Mouse (Mus musculus) lung, embryonic 15.5 days (tissue): ENCODE results near the gene Nell2. TPM values are rescaled to one million over a fixed set of nuclear protein-coding genes. Genes with fewer than 3 reads are reported as not detected.

Experiments
- ATAC-seq: fragments of 200-750 bp; cut with Nextera tagmentation; 2 replicates; pipeline ENCODE4 v1.8.0; 2017; ENCODE audit warnings: moderate number of reproducible peaks, borderline replicate concordance; ENCODE audit not compliant: low FRiP score, low TSS enrichment; ENCODE audit errors: extremely low read depth
- H3K27ac ChIP-seq: fragments of 300-500 bp; sonication (generic); 2 replicates; pipeline ENCODE4 v1.5.1; 2015; ENCODE audit warnings: moderate library complexity, mild to moderate bottlenecking, inconsistent platforms
- H3K27me3 ChIP-seq: fragments of 300-500 bp; sonication (generic); 2 replicates; pipeline ENCODE4 v1.6.1; 2015; ENCODE audit warnings: inconsistent platforms
- H3K36me3 ChIP-seq: fragments of 300-500 bp; sonication (generic); 2 replicates; pipeline ENCODE4 v1.6.1; 2015; ENCODE audit warnings: inconsistent platforms
- H3K4me1 ChIP-seq: fragments of 300-500 bp; sonication (generic); 2 replicates; pipeline ENCODE4 v1.6.1; 2015; ENCODE audit warnings: inconsistent platforms
- H3K4me2 ChIP-seq: fragments of 300-500 bp; sonication (generic); 2 replicates; pipeline ENCODE4 v1.6.1; 2015; ENCODE audit warnings: inconsistent platforms, mild to moderate bottlenecking, moderate library complexity
- H3K4me3 ChIP-seq: fragments of 300-500 bp; sonication (generic); 2 replicates; pipeline ENCODE4 v1.5.1; 2015; ENCODE audit warnings: mild to moderate bottlenecking, inconsistent platforms
- H3K9ac ChIP-seq: fragments of 300-500 bp; sonication (generic); 2 replicates; pipeline ENCODE4 v1.6.1; 2015; ENCODE audit warnings: inconsistent platforms
- H3K9me3 ChIP-seq: fragments of 300-500 bp; sonication (generic); 2 replicates; pipeline ENCODE4 v1.6.1; 2016; ENCODE audit warnings: inconsistent platforms
- WGBS: fragments of 180-500 bp; shearing (Covaris S2); methylation state at CpG from one replicate; pipeline ENCODE4 v1.1.7; 2015; 5-methylcytosine and 5-hydroxymethylcytosine counted together
- polyA plus RNA-seq: library from polyadenylated mRNA; unstranded; fragments of >200 nt; fragmentation: Nextera tagmentation; extraction: Ambion mirVana; gene quantifications from 2 replicates; pipeline ENCODE4 v1.2.1, GENCODE M21; 2015

The Nell2 gene
- polyA plus RNA-seq, 1 experiment from 2014 or later: 1.8 TPM

GRCm38 (mm10) chr15:95210551-95210950 lies 317.8 kb downstream of the Nell2 start:
- WGBS: 74% methylated on average over 4 of the region's 4 CpGs
- no peak overlapping the region for H3K9ac ChIP-seq
- H3K4me2 ChIP-seq: no peak overlapping the region
- no peak overlapping the region for H3K4me3 ChIP-seq
- no peaks in the 10 kb centered on the region for H3K4me1 ChIP-seq
- ATAC-seq: no peak
- H3K36me3 ChIP-seq: no peaks in the 10 kb centered on the region
- H3K27me3 ChIP-seq: no peaks in the 10 kb centered on the region
- H3K27ac ChIP-seq: no peak overlapping the region
- no peaks in the 10 kb centered on the region for H3K9me3 ChIP-seq

DNA sequence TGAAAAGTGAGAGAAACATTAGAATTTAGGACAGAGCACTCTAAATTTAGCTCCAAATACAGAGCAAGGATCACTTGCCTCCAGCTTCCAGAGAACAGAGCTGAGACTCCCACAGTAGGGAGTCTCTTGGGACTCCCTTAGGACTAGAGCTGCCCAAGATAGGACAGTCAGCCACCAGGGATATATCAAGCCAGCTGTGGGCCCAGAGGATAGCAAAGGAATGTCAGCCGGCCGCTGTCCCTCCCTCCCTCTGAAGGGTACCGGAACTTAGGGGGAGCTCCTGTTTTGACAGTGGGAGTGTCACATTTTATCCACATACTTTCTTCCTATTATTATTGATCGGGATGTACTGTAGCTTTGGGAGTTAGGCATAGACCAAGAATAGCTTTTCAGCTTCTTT lies 319.2 kb downstream of the Nell2 start:
- Histone ChIP-seq H3K36me3 (no peaks in the 10 kb centered on the region), H3K27ac (no peak overlapping the region), H3K4me2 (no peak overlapping the region), H3K4me1 (no peaks in the 10 kb centered on the region), H3K4me3 (no peak overlapping the region), H3K9ac (no peak overlapping the region), H3K9me3 (no peaks in the 10 kb centered on the region), H3K27me3 (no peaks in the 10 kb centered on the region)
- ATAC-seq: no peak
- 65% methylated on average over 4 of the region's 4 CpGs for WGBS

GRCm38 (mm10) chr15:95193661-95194280 lies 334.6 kb downstream of the Nell2 start:
- 50% methylated on average over 9 of the region's 9 CpGs for WGBS
- no peaks in the 10 kb centered on the region for H3K36me3 ChIP-seq
- H3K9ac ChIP-seq: no peak overlapping the region
- H3K27ac ChIP-seq: no peak overlapping the region
- no peaks in the 10 kb centered on the region for H3K4me1 ChIP-seq
- H3K27me3 ChIP-seq: no peaks in the 10 kb centered on the region
- no peaks in the 10 kb centered on the region for H3K9me3 ChIP-seq
- ATAC-seq: no peak
- no peak overlapping the region for H3K4me2 ChIP-seq
- H3K4me3 ChIP-seq: no peak overlapping the region

- no peak for ATAC-seq
- no peak overlapping the region for H3K9ac ChIP-seq
- H3K27me3 ChIP-seq: no peaks in the 10 kb centered on the region
- no peak overlapping the region for H3K4me2 ChIP-seq
- H3K4me1 ChIP-seq: no peaks in the 10 kb centered on the region
- H3K36me3 ChIP-seq: no peaks in the 10 kb centered on the region
- 77% methylated on average over 8 of the region's 8 CpGs for WGBS
- no peaks in the 10 kb centered on the region for H3K9me3 ChIP-seq
- H3K4me3 ChIP-seq: no peak overlapping the region
- H3K27ac ChIP-seq: no peak overlapping the region
These were observed 335.4 kb downstream of the Nell2 start for GRCm38 (mm10) chr15:95192951-95193350.

DNA sequence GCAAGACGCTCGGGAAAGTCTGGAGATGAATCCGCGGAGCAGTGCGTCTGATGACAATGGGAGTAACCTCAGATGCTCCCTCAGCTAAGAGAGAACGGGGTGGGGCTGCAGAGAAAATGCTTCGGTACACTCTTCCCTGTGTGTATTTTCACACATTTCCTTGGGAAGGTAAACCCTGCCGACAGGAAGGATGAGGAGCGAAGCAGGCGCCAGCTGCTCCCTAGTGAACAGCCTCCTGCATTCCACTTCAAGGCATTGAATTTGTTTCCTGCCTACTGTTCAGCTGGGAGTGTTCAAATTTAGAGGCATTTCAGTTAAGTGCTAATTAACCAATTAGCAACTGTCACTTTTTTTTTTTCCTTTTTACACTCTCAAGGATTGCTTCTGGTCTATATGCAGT lies 342.1 kb downstream of the Nell2 start:
- Histone ChIP-seq H3K4me3 (no peak overlapping the region), H3K27ac (no peak overlapping the region), H3K27me3 (no peaks in the 10 kb centered on the region), H3K4me1 (no peaks in the 10 kb centered on the region), H3K9ac (no peak overlapping the region), H3K4me2 (no peak overlapping the region), H3K9me3 (no peaks in the 10 kb centered on the region), H3K36me3 (no peaks in the 10 kb centered on the region)
- no peak for ATAC-seq
- 40% methylated on average over 10 of the region's 10 CpGs for WGBS

- Histone ChIP-seq H3K4me3 (no peak overlapping the region), H3K4me1 (no peaks in the 10 kb centered on the region), H3K4me2 (no peak overlapping the region), H3K9ac (no peak overlapping the region), H3K27me3 (no peaks in the 10 kb centered on the region), H3K27ac (no peak overlapping the region), H3K9me3 (no peaks in the 10 kb centered on the region), H3K36me3 (no peaks in the 10 kb centered on the region)
- 40% methylated on average over 9 of the region's 9 CpGs for WGBS
- no peak for ATAC-seq
These were observed 342.9 kb downstream of the Nell2 start for GRCm38 (mm10) chr15:95185419-95185818.

DNA sequence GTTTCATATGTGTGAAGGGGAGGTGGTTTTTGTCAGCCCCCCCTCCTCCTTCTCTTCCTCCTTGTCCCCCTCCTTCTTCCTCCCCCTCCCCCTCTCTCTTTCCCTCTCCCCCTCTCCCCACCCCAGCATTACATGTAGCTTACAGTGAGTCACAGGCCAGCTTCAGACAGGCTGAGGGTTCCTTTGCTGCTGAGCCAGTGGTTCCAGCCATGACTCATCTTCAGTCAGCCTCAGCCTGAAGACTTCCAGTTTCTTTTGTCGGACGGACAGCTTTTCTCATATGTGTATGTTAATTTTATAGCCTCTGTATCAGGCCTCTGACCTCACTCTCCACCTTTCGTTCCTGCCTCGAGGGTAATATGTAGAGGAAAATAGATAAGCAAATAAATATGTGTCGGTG lies 344.9 kb downstream of the Nell2 start:
- Histone ChIP-seq H3K4me1 (no peaks in the 10 kb centered on the region), H3K27me3 (no peaks in the 10 kb centered on the region), H3K9me3 (no peaks in the 10 kb centered on the region), H3K4me2 (no peak overlapping the region), H3K9ac (no peak overlapping the region), H3K27ac (no peak overlapping the region), H3K36me3 (no peaks in the 10 kb centered on the region), H3K4me3 (no peak overlapping the region)
- no peak for ATAC-seq
- WGBS: 38% methylated on average over 5 of the region's 5 CpGs

GRCm38 (mm10) chr15:95156828-95157227 lies 371.5 kb downstream of the Nell2 start:
- Histone ChIP-seq H3K4me3 (no peak overlapping the region), H3K4me1 (no peaks in the 10 kb centered on the region), H3K9me3 (no peaks in the 10 kb centered on the region), H3K27ac (no peak overlapping the region), H3K4me2 (no peak overlapping the region), H3K36me3 (no peaks in the 10 kb centered on the region), H3K9ac (no peak overlapping the region), H3K27me3 (no peaks in the 10 kb centered on the region)
- no peak for ATAC-seq
- 68% methylated on average over 3 of the region's 3 CpGs for WGBS

DNA sequence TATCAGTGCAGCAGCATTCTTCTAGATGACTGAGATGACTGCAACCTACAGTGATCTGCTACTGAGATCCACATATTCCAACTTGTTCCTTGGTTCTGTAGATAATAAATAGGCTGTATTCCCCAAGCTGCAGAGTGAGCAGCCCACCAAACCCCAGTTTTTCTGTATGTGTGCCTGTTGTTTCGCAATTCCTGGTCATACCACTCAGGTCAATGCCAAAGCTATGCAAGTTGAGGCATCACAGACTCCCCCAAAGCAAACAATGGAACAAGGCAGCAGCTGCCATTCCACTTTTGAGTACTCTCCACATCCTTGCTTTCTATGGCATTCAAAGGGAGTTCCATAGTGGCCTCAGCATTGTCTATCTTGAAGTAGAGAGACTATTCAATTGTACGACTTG lies 383.2 kb downstream of the Nell2 start:
- H3K9ac ChIP-seq: no peak overlapping the region
- no peaks in the 10 kb centered on the region for H3K36me3 ChIP-seq
- WGBS: 69% methylated on average over 2 of the region's 2 CpGs
- ATAC-seq: no peak
- no peaks in the 10 kb centered on the region for H3K4me1 ChIP-seq
- no peak overlapping the region for H3K27ac ChIP-seq
- no peaks in the 10 kb centered on the region for H3K9me3 ChIP-seq
- H3K4me3 ChIP-seq: no peak overlapping the region
- no peak overlapping the region for H3K4me2 ChIP-seq
- no peaks in the 10 kb centered on the region for H3K27me3 ChIP-seq

DNA sequence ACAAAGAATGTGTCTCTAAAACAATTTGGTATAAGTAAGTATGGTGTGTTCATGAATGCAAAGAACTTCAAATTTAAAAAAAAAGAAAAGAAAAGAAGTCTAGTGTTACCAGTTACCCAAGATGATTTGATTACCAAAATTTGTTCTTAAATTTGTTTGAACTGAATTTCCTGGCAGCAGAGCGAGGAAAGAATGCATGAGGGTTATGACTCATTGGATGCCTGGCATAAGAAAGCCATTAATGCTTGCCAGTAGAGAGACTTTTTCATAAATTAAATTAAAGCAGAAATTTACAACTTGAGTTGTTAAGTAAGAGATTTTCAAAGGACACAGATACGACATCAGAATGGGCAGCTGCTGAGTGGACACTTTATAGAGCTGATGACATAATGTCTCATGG lies 384.2 kb downstream of the Nell2 start:
- H3K36me3 ChIP-seq: no peaks in the 10 kb centered on the region
- no peak overlapping the region for H3K4me2 ChIP-seq
- no peak overlapping the region for H3K27ac ChIP-seq
- H3K9ac ChIP-seq: no peak overlapping the region
- no peaks in the 10 kb centered on the region for H3K27me3 ChIP-seq
- H3K4me1 ChIP-seq: no peaks in the 10 kb centered on the region
- no peak overlapping the region for H3K4me3 ChIP-seq
- no peaks in the 10 kb centered on the region for H3K9me3 ChIP-seq
- ATAC-seq: no peak
- 54% methylated on average over 2 of the region's 2 CpGs for WGBS

DNA sequence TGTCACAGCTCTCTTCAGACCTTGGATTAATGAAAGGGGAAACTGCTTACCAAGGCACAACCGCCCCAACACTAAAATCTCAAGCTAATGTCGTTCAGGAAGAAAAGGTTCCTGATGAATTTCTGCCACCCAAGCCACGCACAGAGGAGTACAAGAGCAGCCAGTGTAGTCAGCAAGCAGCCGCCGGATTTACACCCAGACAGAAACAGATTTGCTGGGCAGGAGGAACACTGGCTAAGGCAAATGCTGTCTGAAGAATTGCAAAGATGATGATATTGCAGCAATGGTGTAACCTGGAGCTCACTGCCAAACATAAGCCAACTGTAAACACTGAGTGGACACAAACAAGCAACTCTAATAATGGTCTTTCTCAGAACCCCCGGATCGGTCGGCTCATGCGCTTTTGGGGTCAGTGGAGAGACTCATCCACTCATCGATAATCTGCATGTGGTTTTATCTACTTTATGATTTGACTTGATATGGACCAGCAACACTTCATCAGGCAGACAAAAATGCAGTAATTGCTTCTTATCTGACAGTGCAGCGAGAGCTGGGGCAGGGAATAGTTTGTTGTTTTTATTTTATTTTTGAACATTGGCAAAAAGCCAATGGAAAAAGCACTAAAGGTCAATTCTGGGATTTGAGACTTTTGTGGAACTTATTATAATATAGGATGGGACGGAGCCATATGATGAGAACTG lies 389.5 kb downstream of the Nell2 start:
- peak; percentile 46; the same call in 1 of the 2 replicates for ATAC-seq

DNA sequence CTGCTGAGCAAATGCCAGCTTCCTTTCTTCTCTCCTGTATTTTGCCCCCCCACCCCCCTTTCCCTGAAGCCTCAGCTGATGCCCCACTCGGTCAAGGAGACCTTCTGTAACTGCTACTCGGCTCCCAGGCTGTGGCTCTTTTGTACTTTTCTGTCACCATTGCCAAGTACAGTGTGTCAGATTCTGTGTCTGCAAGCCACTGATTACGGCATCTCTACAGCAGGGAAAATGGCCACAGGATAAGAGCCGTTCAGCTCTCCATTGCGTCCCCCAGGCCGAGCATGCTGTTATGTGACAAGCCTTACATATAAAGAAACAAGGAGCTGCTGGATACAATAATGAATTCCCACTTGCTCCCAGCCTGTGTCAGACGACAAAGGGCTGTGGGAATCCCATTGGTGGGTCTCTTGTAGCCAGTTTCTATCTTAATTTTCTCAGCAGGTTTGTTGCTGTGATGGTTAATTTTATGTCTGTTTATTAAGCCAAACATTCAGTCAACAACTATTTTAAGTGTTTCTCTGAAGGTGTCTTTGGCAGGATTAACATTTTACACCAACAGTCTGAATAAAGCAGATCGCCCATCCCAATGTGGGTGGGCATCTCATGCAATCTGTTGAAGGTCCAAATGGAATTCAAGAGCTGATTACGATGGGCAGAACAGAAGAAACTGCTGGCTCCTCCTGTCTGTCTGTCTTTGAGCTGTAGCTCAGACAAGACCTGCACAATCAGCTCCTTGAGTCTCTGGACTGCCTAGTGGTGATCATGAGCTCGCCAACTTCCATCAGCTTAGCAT lies 391.1 kb downstream of the Nell2 start:
- Histone ChIP-seq H3K4me1 (no peaks in the 10 kb centered on the region), H3K36me3 (no peaks in the 10 kb centered on the region), H3K4me3 (no peak overlapping the region), H3K27ac (no peak overlapping the region), H3K4me2 (no peak overlapping the region), H3K9ac (no peak overlapping the region), H3K27me3 (no peaks in the 10 kb centered on the region), H3K9me3 (no peaks in the 10 kb centered on the region)
- 70% methylated on average over 10 of the region's 10 CpGs for WGBS
- no peak for ATAC-seq

More for the DNA sequence above, 389.5 kb downstream of the Nell2 start:
- H3K36me3 ChIP-seq: no peaks in the 10 kb centered on the region
- H3K4me3 ChIP-seq: no peak overlapping the region
- H3K9ac ChIP-seq: no peak overlapping the region
- H3K27ac ChIP-seq: no peak overlapping the region
- no peaks in the 10 kb centered on the region for H3K9me3 ChIP-seq
- no peaks in the 10 kb centered on the region for H3K4me1 ChIP-seq
- H3K4me2 ChIP-seq: no peak overlapping the region
- 37% methylated on average over 12 of the region's 12 CpGs for WGBS
- H3K27me3 ChIP-seq: no peaks in the 10 kb centered on the region
